Mouse (Mus musculus) heart, embryonic 11.5 days (tissue): ENCODE data around the gene Pik3ca. TPM values are rescaled to one million over a fixed set of nuclear protein-coding genes. Genes with fewer than 3 reads are reported as not detected.

Experiments used
- ATAC-seq: fragments of 200-750 bp; cut with Nextera tagmentation; replicated peaks from 2 replicates; pipeline ENCODE4 v1.8.0; 2017; ENCODE audit warnings: moderate library complexity; ENCODE audit not compliant: insufficient number of reproducible peaks, low FRiP score, low TSS enrichment
- H3K27ac ChIP-seq: fragments of 300-500 bp; sonication (generic); 2 replicates; pipeline ENCODE4 v1.5.1; 2014; ENCODE audit warnings: mild to moderate bottlenecking, low read depth, low read length
- H3K27me3 ChIP-seq: fragments of 300-500 bp; sonication (generic); 2 replicates; pipeline ENCODE4 v1.6.1; 2014; ENCODE audit warnings: mild to moderate bottlenecking, low read length, mixed read lengths; ENCODE audit not compliant: control insufficient read depth, insufficient read depth
- H3K36me3 ChIP-seq: fragments of 300-500 bp; sonication (generic); 2 replicates; pipeline ENCODE4 v1.6.1; 2014; ENCODE audit warnings: mild to moderate bottlenecking, low read length, moderate library complexity, mixed read lengths; ENCODE audit not compliant: control insufficient read depth, insufficient read depth
- H3K4me1 ChIP-seq: fragments of 300-500 bp; sonication (generic); 2 replicates; pipeline ENCODE4 v1.6.1; 2014; ENCODE audit warnings: low read length; ENCODE audit not compliant: control insufficient read depth, insufficient read depth
- H3K4me2 ChIP-seq: fragments of 300-500 bp; sonication (generic); 2 replicates; pipeline ENCODE4 v1.6.1; 2014; ENCODE audit warnings: mild to moderate bottlenecking, moderate library complexity
- H3K4me3 ChIP-seq: fragments of 300-500 bp; sonication (generic); 2 replicates; pipeline ENCODE4 v1.5.1; 2014; ENCODE audit warnings: low read depth, low read length
- H3K9ac ChIP-seq: fragments of 300-500 bp; sonication (generic); 2 replicates; pipeline ENCODE4 v1.6.1; 2014; ENCODE audit warnings: mild to moderate bottlenecking, low read depth, low read length, moderate library complexity
- H3K9me3 ChIP-seq: fragments of 300-500 bp; sonication (generic); replicated peaks from 2 replicates; pipeline ENCODE4 v1.6.1; 2016; ENCODE audit warnings: low read length; ENCODE audit not compliant: control insufficient read depth
- WGBS: fragments of 180-500 bp; shearing (Covaris S2); extraction: QIAGEN DNeasy Blood & Tissue Kit; methylation state at CpG from one replicate; pipeline ENCODE4 v1.1.7; 2014; ENCODE audit not compliant: insufficient replicate concordance; 5-methylcytosine and 5-hydroxymethylcytosine counted together
- polyA plus RNA-seq: library from polyadenylated mRNA; unstranded; fragments of >200 nt; fragmentation: Nextera tagmentation; extraction: Ambion mirVana; gene quantifications from 2 replicates; pipeline ENCODE4 v1.2.1, GENCODE M21; 2014

Gene Pik3ca
- polyA plus RNA-seq, 1 experiment from 2014 or later, result 12.0 TPM

DNA sequence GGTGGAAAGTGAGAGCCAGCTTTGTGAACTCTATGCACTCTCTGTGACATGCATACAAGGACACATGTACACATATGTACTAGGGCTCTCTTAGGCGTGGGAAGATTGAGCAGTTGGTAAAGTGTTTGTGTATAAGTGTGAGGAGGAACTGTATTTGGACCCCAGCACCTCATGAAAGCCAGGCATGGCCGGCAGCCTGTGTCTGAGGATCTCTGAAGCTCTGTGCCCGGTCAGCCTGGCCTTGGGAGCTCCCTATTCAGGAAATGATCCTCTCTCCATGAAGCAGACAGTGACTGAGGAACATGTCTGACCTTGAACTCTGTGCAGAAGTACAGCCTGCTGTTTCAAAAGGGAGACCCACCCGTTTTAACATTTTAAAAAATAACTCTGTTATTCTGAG lies 41.2 kb downstream of the Pik3ca start:
- no peaks in the 10 kb centered on the region for H3K27me3 ChIP-seq
- H3K4me3 ChIP-seq, result no peak overlapping the region
- ATAC-seq, result no peak
- H3K4me1 ChIP-seq, result no peaks in the 10 kb centered on the region; the same call in 1 of the 2 replicates
- 84% methylated on average over 4 of the region's 4 CpGs for WGBS
- no peak overlapping the region for H3K27ac ChIP-seq
- H3K36me3 ChIP-seq, result peaks cover 26% of the 10 kb centered on the region
- 0 out of 2 replicates have a peak, but pooled peaks cover 2% of the 10 kb centered on the region for H3K9me3 ChIP-seq
- no peak overlapping the region for H3K4me2 ChIP-seq
- no peak overlapping the region for H3K9ac ChIP-seq

DNA sequence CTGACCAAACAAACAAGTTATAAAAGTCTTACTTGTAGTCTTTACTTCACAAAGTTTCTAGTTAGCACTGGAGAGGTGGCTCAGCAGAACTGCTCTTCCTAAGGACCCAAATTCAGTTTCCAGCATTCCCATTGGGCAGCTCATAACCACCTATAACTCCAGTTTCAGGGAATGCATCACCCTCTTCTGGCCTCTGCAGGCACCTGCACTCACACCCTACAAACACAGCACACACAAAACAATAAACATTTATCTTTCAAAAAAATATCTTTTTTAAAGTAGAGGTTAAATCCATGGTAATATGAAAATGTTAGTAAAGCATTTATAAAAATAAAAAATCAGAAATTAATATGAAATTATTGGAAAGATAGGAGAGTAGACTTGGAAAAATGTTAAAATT lies 44.2 kb downstream of the Pik3ca start:
- Histone ChIP-seq H3K4me3 (no peak overlapping the region), H3K36me3 (peaks cover 32% of the 10 kb centered on the region), H3K4me2 (no peak overlapping the region), H3K27ac (no peak overlapping the region), H3K27me3 (no peaks in the 10 kb centered on the region), H3K9ac (no peak overlapping the region), H3K9me3 (0 out of 2 replicates have a peak, but pooled peaks cover 2% of the 10 kb centered on the region), H3K4me1 (no peaks in the 10 kb centered on the region)
- no peak for ATAC-seq

DNA sequence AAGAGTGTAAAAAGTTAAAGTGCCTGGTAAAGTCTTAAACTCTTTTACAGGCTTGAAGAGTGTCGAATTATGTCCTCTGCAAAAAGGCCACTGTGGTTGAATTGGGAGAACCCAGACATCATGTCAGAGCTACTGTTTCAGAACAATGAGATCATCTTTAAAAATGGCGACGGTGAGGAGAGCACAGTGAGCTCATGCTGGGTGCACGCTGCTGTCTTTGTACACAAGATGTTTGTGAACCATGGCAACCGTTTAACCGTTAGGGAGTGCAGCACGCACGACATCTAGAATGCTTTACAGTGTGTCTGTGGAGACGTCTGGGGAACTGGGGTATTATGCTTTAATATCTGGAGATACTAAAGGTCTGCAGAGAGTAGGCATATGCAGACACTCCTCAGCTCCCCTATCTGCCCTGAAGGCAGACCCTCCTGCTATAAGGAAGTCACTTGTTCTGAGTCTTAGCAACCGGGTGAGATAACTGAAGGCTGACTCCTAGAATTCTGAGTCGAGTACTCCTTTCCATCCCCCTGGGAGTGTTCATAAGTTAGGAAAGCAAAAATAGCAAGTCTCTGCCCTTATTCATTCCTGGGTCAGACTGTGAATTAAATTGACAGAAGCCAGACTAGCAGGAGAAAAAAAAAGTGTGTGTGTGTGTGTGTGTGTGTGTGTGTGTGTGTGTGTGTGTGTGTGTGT lies 57.0 kb downstream of the Pik3ca start:
- no peak for ATAC-seq
- H3K27ac ChIP-seq, result peak overlapping the region; percentile 46; the same call in 1 of the 2 replicates
- H3K9me3 ChIP-seq, result no peaks in the 10 kb centered on the region
- no peak overlapping the region for H3K4me3 ChIP-seq
- no peak overlapping the region for H3K9ac ChIP-seq
- H3K4me1 ChIP-seq, result no peaks in the 10 kb centered on the region
- WGBS, result 66% methylated on average over 11 of the region's 11 CpGs
- H3K27me3 ChIP-seq, result no peaks in the 10 kb centered on the region
- no peak overlapping the region for H3K4me2 ChIP-seq
- peaks cover 10% of the 10 kb centered on the region for H3K36me3 ChIP-seq

DNA sequence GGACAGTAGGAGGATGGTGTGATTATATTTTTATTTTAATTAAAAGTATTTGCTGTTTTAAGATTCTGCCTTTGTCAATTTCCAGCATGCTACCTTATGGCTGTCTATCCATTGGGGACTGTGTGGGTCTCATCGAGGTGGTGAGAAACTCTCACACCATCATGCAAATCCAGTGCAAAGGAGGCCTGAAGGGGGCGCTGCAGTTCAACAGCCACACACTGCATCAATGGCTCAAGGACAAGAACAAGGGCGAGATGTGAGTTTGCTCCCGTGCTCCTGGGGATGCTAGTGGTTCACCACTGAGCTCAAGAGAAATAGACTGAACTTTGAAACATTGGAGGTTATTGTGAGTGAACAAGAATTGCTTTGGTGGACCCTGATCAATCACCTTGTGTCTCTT lies 62.3 kb downstream of the Pik3ca start:
- Histone ChIP-seq H3K4me3 (no peak overlapping the region), H3K9me3 (no peaks in the 10 kb centered on the region), H3K4me1 (no peaks in the 10 kb centered on the region), H3K27ac (no peak overlapping the region), H3K4me2 (no peak overlapping the region), H3K27me3 (no peaks in the 10 kb centered on the region), H3K9ac (no peak overlapping the region), H3K36me3 (peaks cover 16% of the 10 kb centered on the region)
- 65% methylated on average over 4 of the region's 4 CpGs for WGBS
- ATAC-seq, result no peak

DNA sequence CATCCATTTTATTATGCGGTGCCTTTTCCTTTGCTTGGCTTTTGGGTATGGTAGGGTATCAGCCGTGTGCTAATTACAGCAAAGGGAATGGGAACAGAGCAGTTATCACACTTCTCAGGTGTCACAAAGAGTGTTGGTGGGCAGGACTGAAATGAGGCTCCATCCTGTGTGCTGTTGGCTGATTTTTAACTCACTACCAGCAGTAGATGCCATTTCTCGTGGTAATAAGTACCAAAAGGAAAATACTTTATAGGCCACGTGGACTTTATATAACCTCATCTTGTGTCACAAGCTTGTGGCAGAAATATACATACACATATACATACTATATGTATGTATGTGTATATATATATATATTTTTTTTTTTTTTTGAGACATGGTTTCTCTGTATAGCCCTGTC lies 69.8 kb downstream of the Pik3ca start:
- peaks cover 4% of the 10 kb centered on the region; the same call in 1 of the 2 replicates for H3K36me3 ChIP-seq
- H3K9ac ChIP-seq, result no peak overlapping the region
- no peak overlapping the region for H3K27ac ChIP-seq
- no peak for ATAC-seq
- no peak overlapping the region for H3K4me3 ChIP-seq
- H3K27me3 ChIP-seq, result no peaks in the 10 kb centered on the region
- no peaks in the 10 kb centered on the region for H3K9me3 ChIP-seq
- WGBS, result 88% methylated on average over 4 of the region's 4 CpGs
- H3K4me2 ChIP-seq, result no peak overlapping the region
- peaks cover 3% of the 10 kb centered on the region; the same call in 1 of the 2 replicates for H3K4me1 ChIP-seq

DNA sequence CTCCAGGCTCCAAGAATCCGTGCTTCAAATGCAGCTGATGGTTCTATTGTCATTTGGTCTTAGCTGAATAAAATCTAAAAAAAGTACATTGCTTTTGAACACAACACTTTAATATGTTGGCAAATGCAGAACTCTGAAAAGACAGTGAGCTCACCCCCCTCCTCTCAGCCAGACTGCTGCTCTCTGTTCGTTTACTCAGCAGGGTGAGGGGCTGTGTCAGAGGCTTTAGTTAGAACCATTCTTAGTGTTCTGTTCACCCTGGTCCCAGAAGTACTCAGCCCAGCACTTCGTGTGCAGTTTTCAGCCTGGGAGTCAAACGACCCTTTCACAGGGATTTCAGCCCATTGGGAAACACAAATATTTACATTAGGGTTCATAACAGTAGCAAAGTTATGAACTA lies 70.9 kb downstream of the Pik3ca start:
- H3K9me3 ChIP-seq, result no peaks in the 10 kb centered on the region
- no peak overlapping the region for H3K9ac ChIP-seq
- H3K27ac ChIP-seq, result no peak overlapping the region
- 72% methylated on average over 4 of the region's 4 CpGs for WGBS
- ATAC-seq, result no peak
- peaks cover under 1% of the 10 kb centered on the region; the same call in 1 of the 2 replicates for H3K36me3 ChIP-seq
- no peak overlapping the region for H3K4me3 ChIP-seq
- peaks cover 3% of the 10 kb centered on the region; the same call in 1 of the 2 replicates for H3K4me1 ChIP-seq
- no peaks in the 10 kb centered on the region for H3K27me3 ChIP-seq
- H3K4me2 ChIP-seq, result no peak overlapping the region

DNA sequence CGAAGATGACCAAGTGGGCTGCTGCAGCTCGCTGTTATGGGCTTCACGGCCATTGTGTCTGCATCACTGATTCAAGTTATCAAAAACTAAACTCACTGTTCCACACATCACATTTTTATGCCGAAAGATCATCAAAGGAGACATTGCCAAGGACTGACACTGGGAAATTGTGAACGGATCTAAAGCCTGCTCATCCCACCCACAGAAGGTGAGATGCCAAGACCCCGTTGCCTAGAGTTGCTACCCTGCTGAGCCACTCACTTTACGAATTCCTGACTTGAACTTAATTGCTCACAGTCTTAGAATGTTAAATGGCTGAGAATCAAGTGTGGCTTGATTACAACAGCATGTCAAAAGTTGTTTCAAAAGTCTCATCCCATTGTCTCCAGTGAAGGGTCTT lies 73.0 kb downstream of the Pik3ca start:
- H3K4me2 ChIP-seq, result no peak overlapping the region
- H3K36me3 ChIP-seq, result no peaks in the 10 kb centered on the region
- H3K4me3 ChIP-seq, result no peak overlapping the region
- no peak for ATAC-seq
- H3K9ac ChIP-seq, result no peak overlapping the region
- 78% methylated on average over 7 of the region's 7 CpGs for WGBS
- no peaks in the 10 kb centered on the region for H3K9me3 ChIP-seq
- peaks cover 3% of the 10 kb centered on the region; the same call in 1 of the 2 replicates for H3K4me1 ChIP-seq
- H3K27me3 ChIP-seq, result no peaks in the 10 kb centered on the region
- H3K27ac ChIP-seq, result no peak overlapping the region

DNA sequence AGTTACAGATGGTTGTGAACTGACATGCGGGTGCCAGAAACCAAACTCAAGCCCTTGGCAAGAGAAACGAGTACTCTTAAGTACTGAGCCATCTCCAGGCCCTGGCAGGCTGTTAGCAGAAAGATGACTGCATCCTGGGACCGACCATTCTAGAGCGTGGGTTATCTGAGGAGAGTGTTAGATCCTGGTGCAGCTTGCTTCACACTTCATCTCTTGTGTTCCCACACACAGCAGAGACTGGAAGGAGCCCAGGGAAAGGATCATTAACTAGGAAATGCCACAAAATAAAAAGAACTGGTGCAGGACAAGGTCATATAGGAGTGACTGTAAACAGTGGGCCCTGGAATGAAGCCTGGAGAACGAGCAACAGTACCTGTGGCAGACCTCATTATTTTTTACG lies 73.6 kb downstream of the Pik3ca start:
- ATAC-seq, result no peak
- Histone ChIP-seq H3K36me3 (no peaks in the 10 kb centered on the region), H3K4me2 (no peak overlapping the region), H3K27ac (no peak overlapping the region), H3K4me3 (no peak overlapping the region), H3K4me1 (peaks cover 3% of the 10 kb centered on the region; the same call in 1 of the 2 replicates), H3K9ac (no peak overlapping the region), H3K9me3 (no peaks in the 10 kb centered on the region), H3K27me3 (no peaks in the 10 kb centered on the region)
- 59% methylated on average over 6 of the region's 6 CpGs for WGBS
